Mouse (Mus musculus) olfactory bulb, adult 2 months (tissue): Measurements from ENCODE around the gene Ube2d1.

Experiments
- CTCF ChIP-seq: fragments of 200-500 bp; IDR thresholded peaks from 2 replicates; pipeline ENCODE4 v1.5.1; 2012; ENCODE audit warnings: low read depth, mild to moderate bottlenecking, low read length, moderate library complexity; ENCODE audit not compliant: insufficient read depth
- POLR2A ChIP-seq: fragments of 200-500 bp; IDR thresholded peaks from 2 replicates; pipeline ENCODE4 v1.6.1; 2012; ENCODE audit warnings: mild to moderate bottlenecking, low read depth, low read length, moderate library complexity; ENCODE audit not compliant: insufficient read depth

DNA sequence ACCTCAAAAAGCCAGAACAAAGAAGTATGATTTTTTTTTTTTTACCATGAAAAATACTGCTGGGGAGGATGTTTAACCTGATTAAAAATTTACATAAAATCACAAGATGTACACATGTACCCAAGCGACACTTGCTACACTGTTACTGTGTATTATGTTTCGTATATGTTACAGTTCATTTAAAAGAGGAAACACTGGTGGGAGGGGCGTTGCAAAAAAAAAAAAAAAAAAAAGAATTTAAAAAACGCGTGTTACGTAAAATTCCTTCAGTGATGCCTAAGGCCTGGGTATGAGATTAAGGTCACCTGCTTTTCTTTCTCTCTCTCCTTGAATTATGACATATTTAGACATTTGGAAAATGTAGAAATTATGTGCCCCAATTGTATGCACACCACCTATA lies 21.7 kb upstream of the Ube2d1 start:
- TF ChIP-seq POLR2A (no peak), CTCF (no peak)
